Mouse (Mus musculus) cerebellum, adult 2 months (tissue): ENCODE results near the gene Tssc4.

Experiments used
- CTCF ChIP-seq: fragments of 200-500 bp; IDR thresholded peaks from 2 replicates; pipeline ENCODE4 v1.5.1; 2011; ENCODE audit warnings: low read depth, mild to moderate bottlenecking, control low read depth, low read length, moderate library complexity, borderline replicate concordance; ENCODE audit not compliant: insufficient read depth
- POLR2A ChIP-seq: fragments of 200-500 bp; IDR thresholded peaks from 2 replicates; pipeline ENCODE4 v1.6.1; 2011; ENCODE audit warnings: low read length, control low read depth, borderline replicate concordance; ENCODE audit not compliant: insufficient read depth

DNA sequence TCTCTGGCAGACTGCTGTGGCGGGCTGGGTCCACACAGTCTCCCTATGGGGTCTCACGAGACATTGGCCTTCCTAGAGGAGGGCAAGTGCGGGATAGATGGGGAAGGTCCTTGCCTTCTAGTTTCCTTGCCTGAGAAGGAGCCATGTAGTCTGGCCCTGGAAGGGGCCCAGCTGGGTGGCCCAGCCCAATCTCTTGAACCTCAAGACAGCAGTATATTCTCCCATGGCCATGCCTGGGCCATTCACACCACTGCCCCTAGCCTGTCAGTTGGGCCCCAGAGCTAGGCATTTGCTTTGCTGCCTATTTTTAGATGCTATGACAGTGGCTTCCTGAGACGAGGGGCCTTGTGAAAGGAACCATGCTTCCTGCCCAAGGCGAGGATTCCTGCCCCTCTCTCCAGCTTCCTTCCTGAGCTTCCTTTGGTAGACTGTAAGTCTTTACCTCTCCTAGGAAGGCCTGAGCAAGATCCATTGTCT lies 10.8 kb upstream of the Tssc4 start:
- TF ChIP-seq CTCF (no peak), POLR2A (no peak)
